Mouse (Mus musculus): ENCODE results near the gene Ror2. TPM values are rescaled to one million over a fixed set of nuclear protein-coding genes. Genes with fewer than 3 reads are reported as not detected.

The Ror2 gene
- polyA plus RNA-seq, 1 experiment from 2014 or later, result 13.2 TPM

GRCm38 (mm10) chr13:53233381-53233780 is 52.5 kb downstream of the Ror2 start:
- Histone ChIP-seq H3K27me3 (ENCODE audit: control insufficient read depth, insufficient read depth, low read length) (no peaks in the 10 kb centered on the region), H3K4me3 (ENCODE audit: control insufficient read depth in 1 of 2, insufficient read depth in 1 of 2, low read depth in 1 of 2, low read length in 2 of 2) (no peak overlapping the region), H3K4me1 (ENCODE audit: control insufficient read depth in 2 of 2, insufficient read depth in 2 of 2, low read length in 2 of 2) (peaks cover 49 to 71% of the 10 kb centered on the region in 2 experiments), H3K36me3 (ENCODE audit: control insufficient read depth, insufficient read depth, low read length) (no peaks in the 10 kb centered on the region), H3K4me2 (ENCODE audit: low read length) (no peak overlapping the region), H3K27ac (replicated peaks in 1 of 2; ENCODE audit: control insufficient read depth in 1 of 2, insufficient read depth in 1 of 2, low read depth in 2 of 2, low read length in 2 of 2) (peak overlapping the region in 1 of 2 experiments; percentile 52; a peak in 2 of 4 replicates), H3K9me3 (ENCODE audit: control insufficient read depth, low read length) (no peaks in the 10 kb centered on the region), H3K9ac (ENCODE audit: low read length) (no peak overlapping the region)
- no peak for ATAC-seq (ENCODE audit: insufficient number of reproducible peaks, insufficient read depth, low FRiP score, low read depth)
- WGBS, result 20% methylated on average over 9 of the region's 9 CpGs

GRCm38 (mm10) chr13:53232419-53232818 is 53.5 kb downstream of the Ror2 start:
- ATAC-seq (ENCODE audit: insufficient number of reproducible peaks, insufficient read depth, low FRiP score, low read depth), result no peak
- WGBS, result 59% methylated on average over 7 of the region's 7 CpGs

GRCm38 (mm10) chr13:53230446-53231161 is 55.3 kb downstream of the Ror2 start:
- H3K9me3 ChIP-seq (ENCODE audit: control insufficient read depth, low read length), result no peaks in the 10 kb centered on the region
- peak overlapping the region; percentile 40; the same call in 1 of the 2 replicates for H3K9ac ChIP-seq (ENCODE audit: low read length)
- no peak overlapping the region for H3K27ac ChIP-seq (replicated peaks in 1 of 2; ENCODE audit: control insufficient read depth in 1 of 2, insufficient read depth in 1 of 2, low read depth in 2 of 2, low read length in 2 of 2)
- no peaks in the 10 kb centered on the region for H3K36me3 ChIP-seq (ENCODE audit: control insufficient read depth, insufficient read depth, low read length)
- peaks cover 38 to 73% of the 10 kb centered on the region in 2 experiments for H3K4me1 ChIP-seq (ENCODE audit: control insufficient read depth in 2 of 2, insufficient read depth in 2 of 2, low read length in 2 of 2)
- ATAC-seq (ENCODE audit: insufficient number of reproducible peaks, insufficient read depth, low FRiP score, low read depth), result no peak
- H3K27me3 ChIP-seq (ENCODE audit: control insufficient read depth, insufficient read depth, low read length), result no peaks in the 10 kb centered on the region
- 52% methylated on average over 18 of the region's 18 CpGs for WGBS
- no peak overlapping the region for H3K4me3 ChIP-seq (ENCODE audit: control insufficient read depth in 1 of 2, insufficient read depth in 1 of 2, low read depth in 1 of 2, low read length in 2 of 2)
- H3K4me2 ChIP-seq (ENCODE audit: low read length), result no peak overlapping the region

More at GRCm38 (mm10) chr13:53232419-53232818, 53.5 kb downstream of the Ror2 start:
- no peak overlapping the region for H3K4me2 ChIP-seq (ENCODE audit: low read length)
- H3K27me3 ChIP-seq (ENCODE audit: control insufficient read depth, insufficient read depth, low read length), result no peaks in the 10 kb centered on the region
- H3K9me3 ChIP-seq (ENCODE audit: control insufficient read depth, low read length), result no peaks in the 10 kb centered on the region
- no peak overlapping the region for H3K4me3 ChIP-seq (ENCODE audit: control insufficient read depth in 1 of 2, insufficient read depth in 1 of 2, low read depth in 1 of 2, low read length in 2 of 2)
- H3K36me3 ChIP-seq (ENCODE audit: control insufficient read depth, insufficient read depth, low read length), result no peaks in the 10 kb centered on the region
- peaks cover 49 to 75% of the 10 kb centered on the region in 2 experiments for H3K4me1 ChIP-seq (ENCODE audit: control insufficient read depth in 2 of 2, insufficient read depth in 2 of 2, low read length in 2 of 2)
- H3K9ac ChIP-seq (ENCODE audit: low read length), result no peak overlapping the region
- H3K27ac ChIP-seq (replicated peaks in 1 of 2; ENCODE audit: control insufficient read depth in 1 of 2, insufficient read depth in 1 of 2, low read depth in 2 of 2, low read length in 2 of 2), result no peak overlapping the region; a peak in 1 of 4 replicates

- ATAC-seq (ENCODE audit: insufficient number of reproducible peaks, insufficient read depth, low FRiP score, low read depth), result no peak; the same call in 1 of the 2 replicates
- H3K27ac ChIP-seq (replicated peaks in 1 of 2; ENCODE audit: control insufficient read depth in 1 of 2, insufficient read depth in 1 of 2, low read depth in 2 of 2, low read length in 2 of 2), result peak overlapping the region; percentile 74 to 85
- H3K36me3 ChIP-seq (ENCODE audit: control insufficient read depth, insufficient read depth, low read length), result no peaks in the 10 kb centered on the region
- H3K27me3 ChIP-seq (ENCODE audit: control insufficient read depth, insufficient read depth, low read length), result no peaks in the 10 kb centered on the region
- H3K9me3 ChIP-seq (ENCODE audit: control insufficient read depth, low read length), result peaks cover 5% of the 10 kb centered on the region; the same call in 1 of the 2 replicates
- 19% methylated on average over 6 of the region's 6 CpGs for WGBS
- peak overlapping the region; percentile 48 for H3K9ac ChIP-seq (ENCODE audit: low read length)
- peaks cover 13 to 38% of the 10 kb centered on the region in 2 experiments for H3K4me1 ChIP-seq (ENCODE audit: control insufficient read depth in 2 of 2, insufficient read depth in 2 of 2, low read length in 2 of 2)
- peak overlapping the region; percentile 57 for H3K4me2 ChIP-seq (ENCODE audit: low read length)
- H3K4me3 ChIP-seq (ENCODE audit: control insufficient read depth in 1 of 2, insufficient read depth in 1 of 2, low read depth in 1 of 2, low read length in 2 of 2), result no peak overlapping the region
Observed at GRCm38 (mm10) chr13:53227019-53227418, 58.9 kb downstream of the Ror2 start.

- ATAC-seq (ENCODE audit: insufficient number of reproducible peaks, insufficient read depth, low FRiP score, low read depth), result no peak
Observed at GRCm38 (mm10) chr13:53226461-53226860, 59.5 kb downstream of the Ror2 start.

GRCm38 (mm10) chr13:53225925-53226324 is 60.0 kb downstream of the Ror2 start:
- H3K4me3 ChIP-seq (ENCODE audit: control insufficient read depth in 1 of 2, insufficient read depth in 1 of 2, low read depth in 1 of 2, low read length in 2 of 2), result no peak overlapping the region
- 92% methylated on average over 3 of the region's 3 CpGs for WGBS
- no peak for ATAC-seq (ENCODE audit: insufficient number of reproducible peaks, insufficient read depth, low FRiP score, low read depth)
- peak overlapping the region; percentile 59 to 74; a peak in 3 of 4 replicates for H3K27ac ChIP-seq (replicated peaks in 1 of 2; ENCODE audit: control insufficient read depth in 1 of 2, insufficient read depth in 1 of 2, low read depth in 2 of 2, low read length in 2 of 2)
- H3K36me3 ChIP-seq (ENCODE audit: control insufficient read depth, insufficient read depth, low read length), result no peaks in the 10 kb centered on the region
- peaks cover 8 to 27% of the 10 kb centered on the region in 2 experiments for H3K4me1 ChIP-seq (ENCODE audit: control insufficient read depth in 2 of 2, insufficient read depth in 2 of 2, low read length in 2 of 2)
- no peak overlapping the region for H3K9ac ChIP-seq (ENCODE audit: low read length)
- H3K9me3 ChIP-seq (ENCODE audit: control insufficient read depth, low read length), result peaks cover 5% of the 10 kb centered on the region; the same call in 1 of the 2 replicates
- peak overlapping the region; percentile 57; the same call in 1 of the 2 replicates for H3K4me2 ChIP-seq (ENCODE audit: low read length)
- H3K27me3 ChIP-seq (ENCODE audit: control insufficient read depth, insufficient read depth, low read length), result no peaks in the 10 kb centered on the region

More at GRCm38 (mm10) chr13:53226461-53226860, 59.5 kb downstream of the Ror2 start:
- Histone ChIP-seq H3K27ac (replicated peaks in 1 of 2; ENCODE audit: control insufficient read depth in 1 of 2, insufficient read depth in 1 of 2, low read depth in 2 of 2, low read length in 2 of 2) (peak overlapping the region; percentile 74 to 85), H3K9ac (ENCODE audit: low read length) (peak overlapping the region; percentile 48), H3K4me1 (ENCODE audit: control insufficient read depth in 2 of 2, insufficient read depth in 2 of 2, low read length in 2 of 2) (peaks cover 11 to 32% of the 10 kb centered on the region in 2 experiments), H3K4me3 (ENCODE audit: control insufficient read depth in 1 of 2, insufficient read depth in 1 of 2, low read depth in 1 of 2, low read length in 2 of 2) (no peak overlapping the region), H3K36me3 (ENCODE audit: control insufficient read depth, insufficient read depth, low read length) (no peaks in the 10 kb centered on the region), H3K9me3 (ENCODE audit: control insufficient read depth, low read length) (peaks cover 5% of the 10 kb centered on the region; the same call in 1 of the 2 replicates), H3K4me2 (ENCODE audit: low read length) (peak overlapping the region; percentile 57), H3K27me3 (ENCODE audit: control insufficient read depth, insufficient read depth, low read length) (no peaks in the 10 kb centered on the region)
- 8% methylated on average over 7 of the region's 7 CpGs for WGBS

- WGBS, result 83% methylated on average over 6 of the region's 6 CpGs
- H3K9me3 ChIP-seq (ENCODE audit: control insufficient read depth, low read length), result peaks cover 5% of the 10 kb centered on the region; the same call in 1 of the 2 replicates
- ATAC-seq (ENCODE audit: insufficient number of reproducible peaks, insufficient read depth, low FRiP score, low read depth), result no peak
- no peak overlapping the region for H3K4me3 ChIP-seq (ENCODE audit: control insufficient read depth in 1 of 2, insufficient read depth in 1 of 2, low read depth in 1 of 2, low read length in 2 of 2)
- H3K4me1 ChIP-seq (ENCODE audit: control insufficient read depth in 2 of 2, insufficient read depth in 2 of 2, low read length in 2 of 2), result peaks cover 6 to 23% of the 10 kb centered on the region in 2 experiments
- H3K9ac ChIP-seq (ENCODE audit: low read length), result no peak overlapping the region
- H3K27me3 ChIP-seq (ENCODE audit: control insufficient read depth, insufficient read depth, low read length), result no peaks in the 10 kb centered on the region
- no peak overlapping the region for H3K27ac ChIP-seq (replicated peaks in 1 of 2; ENCODE audit: control insufficient read depth in 1 of 2, insufficient read depth in 1 of 2, low read depth in 2 of 2, low read length in 2 of 2)
- H3K4me2 ChIP-seq (ENCODE audit: low read length), result no peak overlapping the region
- no peaks in the 10 kb centered on the region for H3K36me3 ChIP-seq (ENCODE audit: control insufficient read depth, insufficient read depth, low read length)
Observed at GRCm38 (mm10) chr13:53221176-53221575, 64.7 kb downstream of the Ror2 start.

Measured in heart, embryonic 14.5 days (tissue).